Mouse (Mus musculus): ENCODE results near the gene Dync2li1. TPM values are rescaled to one million over a fixed set of nuclear protein-coding genes. Genes with fewer than 3 reads are reported as not detected.

The Dync2li1 gene
- polyA plus RNA-seq, 1 experiment: 0.71 TPM

DNA sequence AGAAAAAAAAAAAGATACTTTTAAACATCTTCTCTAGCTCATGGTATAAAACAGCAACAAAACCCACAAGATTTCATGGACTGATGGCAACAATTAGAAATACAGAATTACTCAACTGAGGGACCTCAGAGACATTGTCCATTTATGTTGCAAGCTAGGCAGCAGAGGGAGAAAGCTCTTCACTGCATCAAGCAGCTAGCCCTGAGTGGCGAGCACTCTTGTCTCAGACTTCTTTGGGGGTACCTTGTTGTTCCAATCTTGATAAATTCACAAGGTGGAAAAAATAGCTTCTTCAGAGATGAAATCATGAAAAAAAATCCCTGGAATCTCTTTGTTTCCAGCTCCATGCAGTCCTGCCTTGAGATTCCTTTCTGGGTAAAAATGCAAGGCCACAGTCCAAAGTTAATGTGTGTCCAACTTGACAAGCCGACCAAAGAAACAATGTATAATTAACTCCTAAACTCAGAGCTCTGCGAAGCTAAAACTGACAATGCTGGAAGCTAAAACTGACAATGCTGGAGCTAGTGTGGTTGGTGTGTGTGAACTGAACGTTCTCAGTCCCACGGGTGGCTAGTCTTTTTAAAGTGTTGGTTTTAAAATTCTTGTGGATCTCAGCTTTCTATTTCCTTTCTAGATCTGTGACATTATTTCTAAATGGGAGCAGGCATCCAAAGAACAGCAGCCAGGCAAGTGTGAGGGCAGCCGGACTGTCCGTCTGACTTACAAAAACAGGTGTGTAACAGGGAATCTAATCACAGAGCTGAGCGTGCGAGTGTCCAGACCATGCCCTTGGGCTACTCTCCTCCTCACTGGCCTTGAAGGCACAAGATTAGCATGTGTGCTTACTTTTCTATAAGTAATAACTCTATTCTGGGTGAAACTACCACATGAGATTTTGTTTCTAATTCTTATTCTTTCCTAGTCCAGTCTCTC, 26.0 kb upstream of the Dync2li1 start:
- Histone ChIP-seq H3K36me3 (ENCODE audit: control insufficient read depth, insufficient read depth, low read length) (no peaks in the 10 kb centered on the region), H3K4me3 (ENCODE audit: extremely low read depth, insufficient read depth, insufficient read length) (no peak overlapping the region), H3K4me1 (ENCODE audit: control insufficient read depth, insufficient read depth, insufficient read length) (no peaks in the 10 kb centered on the region), H3K27me3 (ENCODE audit: control insufficient read depth, insufficient read depth, low read length) (no peaks in the 10 kb centered on the region), H3K27ac (ENCODE audit: insufficient read depth, low read length) (no peak overlapping the region)
- DNase-seq (ENCODE audit: low read depth in 1 of 2, low spot score in 2 of 2): no peak
- TF ChIP-seq POLR2A (IDR thresholded peaks at IDR 0.05; ENCODE audit: low read depth, low read length) (no peak), CTCF (IDR thresholded peaks at IDR 0.05; ENCODE audit: extremely low read depth, insufficient read depth, insufficient read length, insufficient replicate concordance) (no peak)
- WGBS: 82% methylated on average over 9 of the region's 9 CpGs

DNA sequence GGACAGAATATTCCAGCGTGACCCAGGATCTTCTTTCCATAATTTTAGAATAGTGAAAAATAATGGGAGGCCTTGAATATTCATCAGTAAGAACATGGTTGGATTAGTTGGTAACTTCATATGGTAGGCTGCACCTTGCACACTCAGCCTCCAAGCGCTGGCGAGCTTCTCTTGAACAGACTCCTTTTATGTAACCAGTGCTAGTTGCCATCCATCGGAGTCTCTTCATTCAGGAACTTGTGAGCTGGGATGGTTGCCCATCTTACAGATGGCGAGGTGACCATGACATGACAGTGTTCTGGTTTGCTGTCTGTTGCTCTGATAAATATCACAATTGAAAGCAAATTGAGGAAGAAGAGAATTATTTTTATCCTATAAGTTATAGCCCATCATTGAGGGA, 24.5 kb upstream of the Dync2li1 start:
- Histone ChIP-seq H3K27ac (ENCODE audit: insufficient read depth, low read length) (no peak overlapping the region), H3K27me3 (ENCODE audit: control insufficient read depth, insufficient read depth, low read length) (no peaks in the 10 kb centered on the region), H3K4me1 (ENCODE audit: control insufficient read depth, insufficient read depth, insufficient read length) (no peaks in the 10 kb centered on the region), H3K4me3 (ENCODE audit: extremely low read depth, insufficient read depth, insufficient read length) (no peak overlapping the region), H3K36me3 (ENCODE audit: control insufficient read depth, insufficient read depth, low read length) (no peaks in the 10 kb centered on the region)
- no peak for DNase-seq (ENCODE audit: low read depth in 1 of 2, low spot score in 2 of 2)
- 93% methylated on average over 5 of the region's 5 CpGs for WGBS
- TF ChIP-seq POLR2A (IDR thresholded peaks at IDR 0.05; ENCODE audit: low read depth, low read length) (no peak), CTCF (IDR thresholded peaks at IDR 0.05; ENCODE audit: extremely low read depth, insufficient read depth, insufficient read length, insufficient replicate concordance) (no peak)

DNA sequence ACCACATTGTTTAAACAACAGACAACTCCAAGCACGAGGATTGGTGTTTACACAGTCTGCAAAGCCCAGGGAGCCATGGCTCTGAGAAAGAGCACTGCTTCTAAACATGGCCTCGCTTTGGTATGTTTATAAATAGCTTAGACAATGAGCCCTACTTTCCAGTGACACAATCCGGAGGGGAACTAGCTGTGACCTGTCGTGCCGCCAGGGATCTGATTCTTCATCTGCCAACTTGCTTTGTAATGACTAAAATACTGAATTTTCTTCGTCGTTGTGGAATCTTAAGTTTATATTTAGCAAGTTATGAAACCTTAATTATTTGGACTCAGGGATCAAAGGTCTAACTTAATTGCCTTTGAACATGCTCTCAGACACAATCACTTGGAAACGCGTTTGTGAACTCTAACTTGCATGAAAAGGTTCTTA, 23.1 kb upstream of the Dync2li1 start:
- no peak overlapping the region for H3K27ac ChIP-seq (ENCODE audit: insufficient read depth, low read length)

DNA sequence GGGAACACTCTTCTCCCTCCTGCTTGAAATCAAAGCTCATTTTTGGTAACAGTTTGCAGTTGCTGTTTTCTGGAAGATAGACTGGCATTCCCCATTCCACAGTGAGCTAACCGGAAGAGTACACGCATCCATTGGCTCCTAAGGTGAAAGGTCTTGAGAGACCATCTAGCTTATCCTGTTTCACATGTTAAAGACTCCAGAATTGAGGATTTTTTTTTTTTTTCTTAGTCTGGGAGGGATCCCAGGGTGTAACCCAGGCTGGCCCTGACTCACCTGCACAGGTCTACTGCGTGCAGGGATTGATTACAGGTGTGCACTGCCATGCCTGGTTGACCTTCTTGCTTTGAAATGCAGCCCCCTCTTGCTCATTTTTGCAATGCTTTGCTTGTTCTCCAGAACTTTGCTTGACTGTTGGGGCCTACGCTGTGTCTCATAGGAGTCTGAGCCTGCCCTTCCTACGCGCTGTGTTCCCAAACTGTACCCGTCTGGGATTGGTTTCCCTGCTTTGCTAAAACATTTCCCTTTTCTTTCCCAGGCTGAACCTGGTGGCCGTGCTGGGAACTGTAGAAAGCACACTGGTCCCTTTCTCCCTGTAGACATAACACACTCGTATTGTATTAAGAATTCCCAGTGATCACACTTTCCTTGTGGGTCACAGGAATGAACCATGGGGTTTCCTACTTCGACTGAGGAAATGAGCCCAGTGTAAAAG, 22.4 kb upstream of the Dync2li1 start:
- TF ChIP-seq CTCF (IDR thresholded peaks at IDR 0.05; ENCODE audit: extremely low read depth, insufficient read depth, insufficient read length, insufficient replicate concordance): no peak
- TF ChIP-seq POLR2A (IDR thresholded peaks at IDR 0.05; ENCODE audit: low read depth, low read length): no peak
- Histone ChIP-seq H3K36me3 (ENCODE audit: control insufficient read depth, insufficient read depth, low read length) (no peaks in the 10 kb centered on the region), H3K4me1 (ENCODE audit: control insufficient read depth, insufficient read depth, insufficient read length) (peaks cover 3% of the 10 kb centered on the region; the same call in 1 of the 2 replicates), H3K4me3 (ENCODE audit: extremely low read depth, insufficient read depth, insufficient read length) (no peak overlapping the region), H3K27ac (ENCODE audit: insufficient read depth, low read length) (no peak overlapping the region), H3K27me3 (ENCODE audit: control insufficient read depth, insufficient read depth, low read length) (no peaks in the 10 kb centered on the region)
- DNase-seq (ENCODE audit: low read depth in 1 of 2, low spot score in 2 of 2): no peak
- WGBS: 95% methylated on average over 10 of the region's 10 CpGs

More for the DNA sequence above, 23.1 kb upstream of the Dync2li1 start:
- H3K4me1 ChIP-seq (ENCODE audit: control insufficient read depth, insufficient read depth, insufficient read length): peaks cover 1% of the 10 kb centered on the region; the same call in 1 of the 2 replicates
- no peak overlapping the region for H3K4me3 ChIP-seq (ENCODE audit: extremely low read depth, insufficient read depth, insufficient read length)
- WGBS: 82% methylated on average over 9 of the region's 9 CpGs
- no peaks in the 10 kb centered on the region for H3K27me3 ChIP-seq (ENCODE audit: control insufficient read depth, insufficient read depth, low read length)
- DNase-seq (ENCODE audit: low read depth in 1 of 2, low spot score in 2 of 2): no peak
- no peaks in the 10 kb centered on the region for H3K36me3 ChIP-seq (ENCODE audit: control insufficient read depth, insufficient read depth, low read length)
- TF ChIP-seq CTCF (IDR thresholded peaks at IDR 0.05; ENCODE audit: extremely low read depth, insufficient read depth, insufficient read length, insufficient replicate concordance) (no peak), POLR2A (IDR thresholded peaks at IDR 0.05; ENCODE audit: low read depth, low read length) (no peak)

DNA sequence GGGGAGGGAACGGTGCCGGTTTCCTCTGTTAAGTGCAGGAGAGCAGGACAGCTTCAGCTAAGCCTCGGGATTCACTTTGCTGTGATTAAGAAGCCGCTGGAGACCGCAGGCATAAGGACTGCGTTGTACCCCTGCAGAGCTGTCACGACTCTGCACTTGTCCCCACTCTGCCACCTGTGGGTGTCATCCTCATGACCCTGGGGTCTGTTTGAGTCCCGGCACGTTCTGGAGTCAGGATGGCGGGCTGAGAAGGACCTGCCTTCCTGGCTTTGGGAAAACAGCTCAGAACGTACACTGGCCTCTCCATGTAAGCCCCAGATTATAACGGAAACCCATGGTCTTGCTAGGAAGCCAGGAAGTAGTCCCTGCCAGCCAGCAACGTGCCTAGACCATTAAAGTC, 19.3 kb upstream of the Dync2li1 start:
- H3K27me3 ChIP-seq (ENCODE audit: control insufficient read depth, insufficient read depth, low read length): no peaks in the 10 kb centered on the region
- no peak for TF ChIP-seq POLR2A (IDR thresholded peaks at IDR 0.05; ENCODE audit: low read depth, low read length)
- no peak for TF ChIP-seq CTCF (IDR thresholded peaks at IDR 0.05; ENCODE audit: extremely low read depth, insufficient read depth, insufficient read length, insufficient replicate concordance)
- H3K36me3 ChIP-seq (ENCODE audit: control insufficient read depth, insufficient read depth, low read length): no peaks in the 10 kb centered on the region
- no peak overlapping the region for H3K27ac ChIP-seq (ENCODE audit: insufficient read depth, low read length)
- no peak overlapping the region for H3K4me3 ChIP-seq (ENCODE audit: extremely low read depth, insufficient read depth, insufficient read length)
- H3K4me1 ChIP-seq (ENCODE audit: control insufficient read depth, insufficient read depth, insufficient read length): peaks cover 3% of the 10 kb centered on the region; the same call in 1 of the 2 replicates
- WGBS: 72% methylated on average over 13 of the region's 13 CpGs
- no peak for DNase-seq (ENCODE audit: low read depth in 1 of 2, low spot score in 2 of 2)

DNA sequence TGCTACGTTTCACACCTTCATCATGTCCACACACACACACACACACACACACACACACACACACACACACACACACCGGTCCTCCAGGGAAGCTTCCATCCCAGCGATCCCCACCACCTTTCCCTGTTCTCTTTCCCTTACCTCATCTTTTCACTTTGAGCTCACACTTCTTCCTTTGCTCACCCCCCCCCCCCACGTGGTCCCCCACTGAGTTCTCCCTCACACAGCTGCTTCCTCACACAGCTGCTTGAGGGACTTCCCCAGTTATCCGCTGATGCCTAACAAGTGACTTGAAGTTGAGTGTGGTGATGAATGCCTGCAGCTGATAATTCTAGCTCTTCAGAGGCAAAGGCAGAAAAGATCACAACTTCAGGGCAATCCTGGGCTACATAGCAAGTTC, 18.7 kb upstream of the Dync2li1 start:
- no peaks in the 10 kb centered on the region for H3K36me3 ChIP-seq (ENCODE audit: control insufficient read depth, insufficient read depth, low read length)
- peaks cover 3% of the 10 kb centered on the region; the same call in 1 of the 2 replicates for H3K4me1 ChIP-seq (ENCODE audit: control insufficient read depth, insufficient read depth, insufficient read length)
- no peak overlapping the region for H3K27ac ChIP-seq (ENCODE audit: insufficient read depth, low read length)
- TF ChIP-seq CTCF (IDR thresholded peaks at IDR 0.05; ENCODE audit: extremely low read depth, insufficient read depth, insufficient read length, insufficient replicate concordance): no peak
- H3K27me3 ChIP-seq (ENCODE audit: control insufficient read depth, insufficient read depth, low read length): no peaks in the 10 kb centered on the region
- WGBS: 29% methylated on average over 5 of the region's 5 CpGs
- H3K4me3 ChIP-seq (ENCODE audit: extremely low read depth, insufficient read depth, insufficient read length): no peak overlapping the region
- DNase-seq (ENCODE audit: low read depth in 1 of 2, low spot score in 2 of 2): peak; percentile 18 to 26
